Mouse (Mus musculus) activated CD4-positive, CD25-positive, alpha-beta regulatory T cell, adult 9 weeks (primary cell): ENCODE data around the gene Olfr1256. TPM values are rescaled to one million over a fixed set of nuclear protein-coding genes. Genes with fewer than 3 reads are reported as not detected.

Experiments used
- polyA plus RNA-seq: library from polyadenylated mRNA; unstranded; fragments of 100-300 nt; shearing (Covaris generic); gene quantifications from one replicate; pipeline ENCODE4 v1.2.1, GENCODE M21; 2017

The Olfr1256 gene
- not detected for polyA plus RNA-seq

GRCm38 (mm10) chr2:89841455-89841854 is at the start of gene Olfr1256:
Gene Olfr1256, minus strand, starts transcription at chr2:89841555.

GRCm38 (mm10) chr2:89878137-89878536 is 36.8 kb upstream of the Olfr1256 start, which contains the start of gene Olfr1257:
Gene Olfr1257, plus strand, starts transcription at chr2:89878437.

GRCm38 (mm10) chr2:89848105-89848504 is 6.8 kb upstream of the Olfr1256 start, which contains the start of gene Olfr48:
Gene Olfr48, minus strand, starts transcription at chr2:89848205.

GRCm38 (mm10) chr2:89811751-89812150 is 29.6 kb downstream of the Olfr1256 start, which contains the start of gene Olfr1255:
Gene Olfr1255, plus strand, starts transcription at chr2:89812051.

GRCm38 (mm10) chr2:89793519-89793918 is 47.8 kb downstream of the Olfr1256 start, which contains the start of gene Olfr1254:
Gene Olfr1254, minus strand, starts transcription at chr2:89793619.

Other genes with a start within 250 kb of the Olfr1256 start
- gene Olfr1246, start 248.4 kb downstream of the Olfr1256 start, polyA plus RNA-seq: not detected
- gene Olfr1247, start 227.4 kb downstream of the Olfr1256 start, polyA plus RNA-seq: not detected
- gene Olfr1248, start 223.3 kb downstream of the Olfr1256 start, polyA plus RNA-seq: not detected
- not detected for gene Olfr1249, start 206.6 kb downstream of the Olfr1256 start, polyA plus RNA-seq
- gene Olfr1250, start 180.1 kb downstream of the Olfr1256 start, polyA plus RNA-seq: not detected
- not detected for gene Olfr1251, start 169.6 kb downstream of the Olfr1256 start, polyA plus RNA-seq
- gene Olfr1252, start 116.5 kb downstream of the Olfr1256 start, polyA plus RNA-seq: not detected
- gene Olfr1253, start 84.5 kb downstream of the Olfr1256 start, polyA plus RNA-seq: not detected
- gene Olfr1254, start 47.9 kb downstream of the Olfr1256 start, polyA plus RNA-seq: not detected
- gene Olfr1255, start 29.5 kb downstream of the Olfr1256 start, polyA plus RNA-seq: not detected
- not detected for gene Olfr48, start 6.7 kb upstream of the Olfr1256 start, polyA plus RNA-seq
- gene Olfr1257, start 36.9 kb upstream of the Olfr1256 start, polyA plus RNA-seq: not detected
- gene Olfr1258, start 85.8 kb upstream of the Olfr1256 start, polyA plus RNA-seq: not detected
- gene Olfr1259, start 107.1 kb upstream of the Olfr1256 start, polyA plus RNA-seq: not detected
- gene Olfr1260, start 132.8 kb upstream of the Olfr1256 start, polyA plus RNA-seq: not detected
- not detected for gene Olfr1261, start 149.7 kb upstream of the Olfr1256 start, polyA plus RNA-seq
- gene Olfr1262, start 158.6 kb upstream of the Olfr1256 start, polyA plus RNA-seq: not detected
- gene Olfr1263, start 170.6 kb upstream of the Olfr1256 start, polyA plus RNA-seq: 0.09 TPM
- gene Olfr1264, start 184.0 kb upstream of the Olfr1256 start, polyA plus RNA-seq: not detected
- gene Olfr1265, start 193.8 kb upstream of the Olfr1256 start, polyA plus RNA-seq: not detected
- gene Olfr140, start 222.0 kb upstream of the Olfr1256 start, polyA plus RNA-seq: not detected